Mouse (Mus musculus): ENCODE measurements around the gene Vcan.

DNA sequence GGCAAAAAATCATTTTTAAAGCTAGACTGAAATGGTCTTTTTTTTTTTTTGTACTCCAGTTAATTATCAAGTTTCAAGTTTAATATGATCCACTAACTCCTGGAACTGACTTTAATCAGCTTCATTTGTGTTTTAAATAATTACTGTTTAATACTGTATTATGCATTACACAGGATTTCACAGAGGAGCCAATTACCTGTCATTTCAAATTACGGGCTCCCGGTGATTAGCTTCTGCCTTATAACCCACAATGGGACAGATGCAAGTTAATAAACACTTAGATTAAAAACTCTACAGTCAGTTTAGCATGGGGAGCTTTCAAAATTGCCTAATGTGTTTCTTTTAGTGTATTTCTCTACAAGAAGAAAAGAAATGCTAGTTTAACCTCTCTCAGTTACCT, 96.7 kb downstream of the Vcan start:
- TF ChIP-seq CTCF (IDR thresholded peaks at IDR 0.05; ENCODE audit: borderline replicate concordance, insufficient read depth, low read length) (no peak), POLR2A (IDR thresholded peaks at IDR 0.05; ENCODE audit: low read depth, low read length) (no peak)

All from embryonic fibroblast, embryonic 13.5 days (primary cell).